Mouse (Mus musculus) brain, embryonic 18.5 days (tissue): ENCODE data around the gene Rsph9.

Source experiments
- DNase-seq: peaks from one replicate; pipeline ENCODE4 v3.0.0-alpha.2; 2012; ENCODE audit warnings: low read depth, low spot score

The Rsph9 gene

GRCm38 (mm10) chr17:46143578-46144423 is at the start of gene Rsph9:
Gene Rsph9 (minus strand): TSS chr17:46144216.
- peak; percentile 69 for DNase-seq

- DNase-seq = no peak
Observed at GRCm38 (mm10) chr17:46188829-46189228, 44.8 kb upstream of the Rsph9 start.

DNA sequence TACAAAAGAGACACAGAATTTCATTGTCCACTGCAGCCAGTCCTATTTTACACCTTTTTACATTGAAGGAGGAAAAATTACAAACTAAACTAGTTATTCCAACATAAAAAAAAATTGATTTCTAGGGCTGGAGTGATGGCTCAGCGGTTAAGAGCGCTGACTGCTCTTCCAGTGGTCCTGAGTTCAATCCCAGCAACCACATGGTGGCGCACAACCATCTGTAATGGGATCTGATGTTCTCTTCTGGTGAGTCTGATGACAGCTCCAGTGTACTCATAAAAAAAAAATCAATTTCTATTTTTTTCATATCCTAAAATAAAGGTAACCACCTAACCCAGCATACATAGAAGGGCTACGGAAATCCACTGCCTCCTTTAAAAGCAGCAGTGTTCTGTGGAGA is 38.3 kb upstream of the Rsph9 start:
- no peak for DNase-seq

- no peak for DNase-seq
Observed at GRCm38 (mm10) chr17:46170538-46170937, 26.5 kb upstream of the Rsph9 start.

GRCm38 (mm10) chr17:46168768-46169167 is 24.8 kb upstream of the Rsph9 start:
- no peak for DNase-seq

DNA sequence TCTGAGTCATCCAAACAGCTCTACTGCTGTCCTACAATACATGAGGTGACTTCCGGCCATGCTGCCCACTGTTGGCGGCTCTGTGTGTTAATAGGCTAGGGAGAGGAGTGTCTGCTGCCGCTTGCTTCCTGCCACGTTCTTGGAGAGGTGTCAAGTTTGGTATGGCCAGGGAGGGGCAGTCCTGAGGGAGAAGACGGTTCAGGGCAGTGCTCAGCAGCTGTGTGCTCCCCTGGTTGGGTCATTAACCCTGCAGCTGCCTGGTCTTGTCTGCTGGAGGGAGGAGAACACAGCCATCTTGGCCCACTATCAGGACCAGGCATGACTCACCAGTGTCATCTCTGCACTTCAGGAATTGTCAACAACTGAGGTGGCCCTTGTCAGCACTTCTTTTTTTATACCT is 24.3 kb upstream of the Rsph9 start:
- DNase-seq = no peak

DNA sequence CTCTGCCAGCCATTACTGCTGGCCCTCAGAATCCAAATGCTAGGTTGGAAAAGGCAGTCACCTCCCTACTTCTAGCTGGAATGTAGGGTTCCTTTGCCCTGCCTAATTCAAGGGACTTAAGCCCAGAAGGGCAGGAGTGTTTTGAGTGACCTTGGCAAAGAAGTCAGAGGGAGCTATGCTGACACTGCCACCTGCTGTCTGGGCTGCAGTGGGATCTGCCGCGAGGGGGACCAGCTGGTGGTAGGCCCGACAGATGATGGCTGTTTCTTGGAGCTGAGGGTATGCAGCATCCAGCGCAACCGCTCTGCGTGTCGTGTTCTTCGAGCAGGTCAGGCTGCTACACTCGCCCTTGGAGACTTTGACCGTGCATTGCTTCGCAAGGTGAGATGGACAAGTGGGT is 23.0 kb upstream of the Rsph9 start:
- no peak for DNase-seq

DNA sequence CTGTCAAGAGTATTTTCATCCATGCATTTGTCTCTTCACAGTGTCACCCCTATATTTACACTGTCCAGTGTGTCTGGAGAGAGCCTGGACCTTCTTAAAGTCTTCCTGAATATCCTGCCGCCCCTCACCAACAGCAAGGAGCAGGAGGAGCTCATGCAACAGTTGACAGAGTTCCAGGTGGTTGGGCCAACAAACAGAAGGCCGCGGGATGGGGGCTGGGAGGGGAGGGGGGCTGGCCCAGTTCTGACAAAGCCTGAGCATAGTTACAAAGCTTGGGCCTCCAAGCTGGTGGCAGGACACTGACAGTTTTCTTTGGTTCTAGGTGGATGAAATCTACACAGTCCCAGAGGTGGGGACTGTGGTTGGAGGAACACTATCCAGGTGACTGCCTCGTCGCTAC is 22.3 kb upstream of the Rsph9 start:
- DNase-seq = no peak

DNA sequence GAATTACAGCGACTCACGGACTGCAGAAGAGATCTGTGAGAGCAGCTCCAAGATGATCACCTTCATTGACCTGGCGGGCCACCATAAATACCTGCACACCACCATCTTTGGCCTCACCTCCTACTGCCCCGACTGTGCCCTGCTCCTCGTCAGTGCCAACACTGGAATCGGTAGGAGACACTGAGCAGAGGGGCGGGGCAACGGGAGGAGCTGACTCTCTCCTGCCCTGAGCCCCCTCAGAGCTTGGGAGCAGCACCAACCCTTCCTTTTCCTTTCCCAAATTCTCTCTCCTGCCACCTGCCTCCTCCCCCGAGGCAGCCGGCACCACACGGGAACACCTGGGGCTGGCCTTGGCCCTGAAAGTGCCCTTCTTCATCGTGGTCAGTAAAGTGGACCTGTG is 21.4 kb upstream of the Rsph9 start:
- DNase-seq = no peak

DNA sequence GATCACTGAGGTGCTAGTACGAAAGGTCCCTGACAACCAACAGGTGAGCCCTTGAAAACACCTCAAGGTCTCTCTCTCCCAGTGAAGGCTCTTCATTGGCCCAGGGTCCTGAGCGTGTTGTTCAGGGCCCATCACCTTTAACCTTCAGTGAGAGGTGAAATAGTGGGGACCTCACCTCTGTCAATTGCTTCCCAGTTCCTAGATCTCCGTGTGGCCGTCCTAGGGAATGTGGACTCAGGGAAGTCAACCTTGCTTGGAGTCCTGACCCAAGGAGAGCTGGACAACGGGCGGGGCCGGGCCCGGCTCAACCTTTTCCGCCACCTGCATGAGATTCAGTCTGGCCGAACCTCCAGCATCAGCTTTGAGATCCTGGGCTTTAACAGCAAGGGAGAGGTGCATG is 20.8 kb upstream of the Rsph9 start:
- no peak for DNase-seq

DNA sequence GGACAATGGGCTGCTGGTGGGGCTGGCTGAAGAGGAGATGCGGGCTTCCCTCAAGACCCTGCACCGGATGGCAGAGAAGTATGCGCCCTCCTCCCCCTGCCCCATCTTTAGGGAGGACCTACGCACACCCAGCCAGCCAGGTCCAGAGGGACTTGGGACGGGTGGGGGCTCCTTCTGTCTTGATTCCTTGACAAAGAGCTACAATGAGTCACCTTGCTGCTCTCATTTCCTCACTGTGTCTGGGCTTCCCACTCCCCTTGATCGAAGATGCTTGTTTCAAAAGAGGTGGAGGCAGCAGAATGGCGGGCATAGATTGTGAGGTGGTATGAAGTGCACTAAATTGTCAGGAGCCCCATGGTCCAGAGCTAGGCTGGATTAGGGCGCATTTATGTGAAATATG is 20.3 kb upstream of the Rsph9 start:
- no peak for DNase-seq

GRCm38 (mm10) chr17:46162951-46163421 is 19.0 kb upstream of the Rsph9 start:
- no peak for DNase-seq

GRCm38 (mm10) chr17:46162551-46162950 is 18.5 kb upstream of the Rsph9 start:
- DNase-seq = no peak

- no peak for DNase-seq
Observed at GRCm38 (mm10) chr17:46161710-46162109, 17.7 kb upstream of the Rsph9 start.

DNA sequence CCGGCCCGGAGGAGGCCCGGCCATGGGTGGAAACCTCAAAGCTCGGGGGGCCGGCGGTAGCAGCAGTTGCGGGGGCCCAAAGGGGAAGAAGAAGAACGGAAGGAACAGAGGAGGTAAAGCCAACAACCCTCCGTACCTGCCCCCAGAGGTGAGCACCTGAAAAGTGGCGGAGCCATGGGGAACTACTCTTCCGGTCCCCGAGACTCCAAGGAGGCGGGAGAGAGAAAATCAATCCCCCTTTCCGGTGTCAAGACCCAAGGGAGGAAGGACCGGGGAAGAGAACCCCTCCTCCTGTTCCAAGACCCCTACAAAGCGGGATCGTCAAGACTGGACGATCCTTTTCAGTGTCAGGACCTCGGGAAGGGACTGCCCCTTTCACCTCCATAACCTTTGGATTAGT is 17.2 kb upstream of the Rsph9 start:
- DNase-seq = no peak

DNA sequence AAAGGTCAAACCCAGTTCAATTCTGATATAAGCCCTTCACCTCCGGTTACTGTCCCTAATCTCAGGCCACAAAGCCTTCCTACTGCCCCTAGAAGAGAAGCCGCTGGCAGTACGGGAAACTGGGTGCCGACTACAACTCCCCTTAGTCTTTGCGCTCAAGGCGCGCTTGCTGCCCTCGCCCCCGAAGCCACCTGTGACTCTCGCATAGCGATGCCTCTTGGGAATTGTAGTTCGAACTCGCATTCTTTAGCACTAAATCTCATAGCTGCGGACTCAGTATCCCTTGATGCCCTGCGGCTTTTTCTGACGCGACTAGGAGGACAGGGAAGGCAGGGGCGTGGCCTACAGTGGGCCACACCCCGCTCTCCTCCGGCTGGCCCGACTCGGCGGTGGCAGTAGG is 16.7 kb upstream of the Rsph9 start, which contains the start of gene Gtpbp2:
Gene Gtpbp2, plus strand, starts transcription at position 347 of the 400 bp plus-strand sequence.
- peak; percentile 99 for DNase-seq

- no peak for DNase-seq
Observed at GRCm38 (mm10) chr17:46160090-46160662, 16.2 kb upstream of the Rsph9 start.

DNA sequence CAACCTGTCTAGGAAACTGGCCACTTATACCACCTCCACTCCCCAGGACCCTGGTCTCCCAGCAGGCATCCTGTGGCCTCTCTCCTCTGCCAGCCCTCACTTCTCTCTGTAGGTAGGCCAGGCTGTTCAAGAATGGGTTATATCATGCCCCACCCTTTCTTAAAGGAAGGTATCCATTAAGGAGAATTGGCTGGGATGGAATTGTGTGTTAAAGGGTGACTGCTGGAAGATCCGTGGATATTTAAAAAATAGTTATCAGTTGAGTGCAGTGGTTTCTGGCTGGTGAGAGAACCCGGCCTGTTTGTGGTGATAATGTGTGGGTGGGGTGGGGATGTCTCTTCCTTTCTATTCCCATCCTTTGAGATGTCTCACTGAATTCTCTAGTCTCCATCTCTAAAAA is 15.2 kb upstream of the Rsph9 start:
- DNase-seq = no peak

DNA sequence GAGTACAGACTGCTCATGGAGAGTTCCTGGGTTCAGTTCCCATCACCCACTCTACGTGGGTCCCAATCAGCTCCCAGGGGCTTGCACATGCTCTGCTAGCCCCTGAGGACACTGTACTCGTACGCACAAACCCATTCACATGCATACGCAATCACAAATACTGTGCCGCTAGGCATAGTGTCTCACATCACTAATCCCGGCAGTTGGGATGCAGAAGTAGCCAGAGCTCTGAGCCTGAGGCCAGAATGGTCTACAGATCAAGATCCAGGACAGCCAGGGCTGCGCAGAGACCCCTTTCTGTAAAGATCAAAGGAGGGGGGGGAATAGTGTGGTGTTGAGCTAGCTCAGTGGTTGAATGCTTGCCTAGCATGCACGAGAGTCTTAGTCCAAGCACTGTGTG is 13.1 kb upstream of the Rsph9 start:
- DNase-seq = no peak

DNA sequence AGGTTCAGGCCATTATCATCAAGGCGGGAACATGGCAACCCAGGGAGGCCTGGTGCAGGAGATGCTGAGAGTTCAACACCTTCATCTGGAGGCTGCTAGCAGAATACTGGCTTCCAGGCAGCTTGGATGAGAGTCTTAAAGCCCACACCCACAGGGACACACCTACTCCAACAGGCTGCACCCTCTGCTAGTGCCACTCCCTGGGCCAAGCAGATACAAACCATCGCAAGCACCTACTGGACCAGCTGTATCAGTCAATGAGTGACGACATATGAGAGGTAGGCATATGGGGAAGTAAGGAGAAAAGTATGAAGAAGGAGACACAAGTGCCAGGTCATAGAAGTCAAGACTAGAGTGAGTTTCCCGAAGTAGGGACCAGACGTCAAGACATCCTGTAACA is 12.7 kb upstream of the Rsph9 start:
- DNase-seq = no peak

DNA sequence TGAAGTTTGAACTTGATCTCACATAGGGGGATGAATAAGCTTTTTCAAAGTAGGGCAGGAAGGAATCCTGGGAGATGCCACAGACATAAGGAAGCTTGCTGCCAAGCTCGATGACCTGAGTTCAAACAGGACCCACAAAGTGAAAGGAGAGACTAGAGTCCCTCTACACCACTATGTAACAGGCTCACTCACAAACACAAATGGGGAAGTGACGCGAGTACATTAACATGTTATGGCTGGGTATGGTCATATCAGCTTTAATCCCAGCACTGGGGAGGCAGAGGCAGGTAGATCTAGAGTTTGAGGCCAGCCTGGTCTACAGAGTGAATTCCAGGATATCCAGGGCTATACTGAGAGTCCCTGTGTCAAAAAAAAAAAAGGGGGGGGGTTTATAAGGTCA is 10.3 kb upstream of the Rsph9 start:
- DNase-seq = no peak

DNA sequence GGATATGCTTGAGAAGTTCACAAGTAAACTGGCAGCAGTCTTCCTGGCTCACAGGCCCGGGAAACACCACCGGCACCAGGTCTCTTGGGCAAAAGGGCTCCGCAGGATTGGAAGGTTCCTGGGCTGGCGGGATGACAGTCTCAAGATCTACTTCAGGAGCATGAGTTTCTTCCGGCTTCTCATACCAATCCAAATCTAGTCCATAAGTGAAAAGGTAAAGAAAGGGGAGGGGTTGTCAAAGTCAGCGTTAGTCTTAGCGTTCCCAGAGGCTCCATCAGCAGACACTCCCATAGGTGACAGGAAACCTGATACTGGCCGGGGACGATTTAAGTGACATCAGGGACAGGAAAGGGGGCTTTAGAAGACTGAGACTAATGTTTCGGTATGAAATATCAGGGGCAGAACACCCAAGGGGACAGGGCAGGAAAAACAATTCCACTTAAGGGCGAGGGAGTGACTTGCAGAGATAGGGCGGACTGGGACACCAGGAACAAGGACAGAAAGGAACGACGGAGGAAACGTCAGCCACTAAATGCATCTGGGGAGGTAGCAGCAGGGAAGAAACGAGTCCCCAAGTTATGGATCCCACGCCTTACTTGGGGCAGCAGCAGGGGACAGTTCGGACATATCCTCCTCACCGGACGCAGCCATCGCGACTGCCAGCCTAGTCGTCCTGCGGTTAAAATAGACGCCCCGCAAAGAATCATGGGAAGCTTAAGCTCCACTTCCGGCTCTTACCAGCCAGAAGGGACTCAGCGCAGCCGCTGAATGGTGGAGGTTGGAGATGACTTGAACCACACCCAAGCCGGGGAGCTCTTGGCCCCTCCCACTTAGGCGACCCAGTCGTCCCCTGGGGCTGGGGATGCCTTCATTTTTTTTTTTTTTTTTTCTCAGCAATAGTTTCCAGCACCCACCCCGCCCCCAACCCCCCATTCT is 9.1 kb upstream of the Rsph9 start, which contains the start of gene Mad2l1bp:
Gene Mad2l1bp, minus strand, starts transcription at position 707 of the 936 bp plus-strand sequence.
- DNase-seq = peak; percentile 81
